Mouse (Mus musculus) embryonic fibroblast, embryonic 13.5 days (primary cell): ENCODE data around the gene Mgat4a.

Experiments
- CTCF ChIP-seq: IDR thresholded peaks from 2 replicates; pipeline ENCODE4 v1.5.1; 2011; ENCODE audit warnings: mild to moderate bottlenecking, control low read depth, low read length, moderate library complexity, borderline replicate concordance; ENCODE audit not compliant: insufficient read depth
- POLR2A ChIP-seq: IDR thresholded peaks from 2 replicates; pipeline ENCODE4 v1.6.1; 2011; ENCODE audit warnings: low read depth, mild to moderate bottlenecking, control low read depth, low read length, moderate library complexity

DNA sequence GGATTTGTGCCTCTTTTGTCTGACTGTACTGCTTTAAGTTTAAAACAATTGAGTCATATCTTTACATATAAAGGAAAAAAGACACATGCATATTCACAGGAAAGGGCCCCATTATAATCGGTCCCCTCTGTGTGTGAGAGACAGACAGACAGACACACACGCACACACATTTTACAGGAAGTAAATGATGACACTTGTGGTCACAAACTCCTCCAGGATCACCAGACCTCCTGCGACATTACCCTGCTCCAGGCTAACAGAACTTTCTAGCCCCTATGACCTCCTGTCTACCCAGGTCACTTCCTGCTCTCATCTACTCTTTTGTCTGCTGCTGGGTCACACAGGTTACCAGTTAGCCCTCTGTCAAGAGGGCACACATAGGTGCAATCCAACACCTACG lies 16.1 kb downstream of the Mgat4a start:
- TF ChIP-seq POLR2A: no peak
- no peak for TF ChIP-seq CTCF
